Mouse (Mus musculus) MEL (cell line): ENCODE results near the gene Tmod1.

ENCODE experiments used
- CHD1 ChIP-seq: IDR thresholded peaks from 2 replicates; pipeline ENCODE4 v1.6.1; 2012; ENCODE audit warnings: low read depth, mild to moderate bottlenecking, inconsistent platforms, low read length, improper control_type of control experiment
- CTCF ChIP-seq, 3 experiments: IDR thresholded peaks in 2 of 3; conservative IDR thresholded peaks in 1 of 3; 2 replicates each; pipeline ENCODE4 v1.5.1; 2011 to 2012; ENCODE audit warnings: low read length in 3 of 3, low read depth in 2 of 3, mild to moderate bottlenecking in 2 of 3, improper control_type of control experiment in 1 of 3, inconsistent platforms in 1 of 3, mixed read lengths in 1 of 3, moderate library complexity in 1 of 3; ENCODE audit not compliant: control insufficient read depth in 1 of 3, insufficient read depth in 1 of 3, poor library complexity in 1 of 3, severe bottlenecking in 1 of 3
- E2F4 ChIP-seq: IDR thresholded peaks from 2 replicates; pipeline ENCODE4 v1.6.1; 2011; ENCODE audit warnings: low read depth, low read length, improper control_type of control experiment, borderline replicate concordance
- ELF1 ChIP-seq: IDR thresholded peaks from 2 replicates; pipeline ENCODE4 v1.6.1; 2014; ENCODE audit warnings: low read depth, mild to moderate bottlenecking, inconsistent platforms, low read length, improper control_type of control experiment, moderate library complexity
- EP300 ChIP-seq, 2 experiments: IDR thresholded peaks; 2 replicates each; pipeline ENCODE4 v1.6.1; 2011; ENCODE audit warnings: improper control_type of control experiment in 2 of 2, low read length in 2 of 2, low read depth in 1 of 2, mild to moderate bottlenecking in 1 of 2
- MAFK ChIP-seq: IDR thresholded peaks from 2 replicates; pipeline ENCODE4 v1.6.1; 2011; ENCODE audit warnings: low read depth, mild to moderate bottlenecking, low read length, improper control_type of control experiment, borderline replicate concordance
- POLR2A ChIP-seq, 2 experiments: IDR thresholded peaks; 2 replicates each; pipeline ENCODE4 v1.6.1; 2011 to 2012; ENCODE audit warnings: low read length in 2 of 2, mild to moderate bottlenecking in 2 of 2, control low read depth in 1 of 2, improper control_type of control experiment in 1 of 2, low read depth in 1 of 2, moderate library complexity in 1 of 2; ENCODE audit not compliant: control insufficient read depth in 1 of 2, insufficient read depth in 1 of 2, poor library complexity in 1 of 2
- POLR2AphosphoS2 ChIP-seq: IDR thresholded peaks from 2 replicates; pipeline ENCODE4 v1.6.1; 2011; ENCODE audit warnings: low read length, improper control_type of control experiment
- RCOR1 ChIP-seq: IDR thresholded peaks from 2 replicates; pipeline ENCODE4 v1.6.1; 2012; ENCODE audit warnings: low read depth, mild to moderate bottlenecking, inconsistent platforms, low read length, improper control_type of control experiment
- ZC3H11A ChIP-seq: IDR thresholded peaks from 2 replicates; pipeline ENCODE4 v1.6.1; 2012; ENCODE audit warnings: low read depth, mild to moderate bottlenecking, inconsistent platforms, low read length, improper control_type of control experiment
- ZNF384 ChIP-seq: IDR thresholded peaks from 2 replicates; pipeline ENCODE4 v1.6.1; 2012; ENCODE audit warnings: low read depth, mild to moderate bottlenecking, inconsistent platforms, low read length, improper control_type of control experiment

DNA sequence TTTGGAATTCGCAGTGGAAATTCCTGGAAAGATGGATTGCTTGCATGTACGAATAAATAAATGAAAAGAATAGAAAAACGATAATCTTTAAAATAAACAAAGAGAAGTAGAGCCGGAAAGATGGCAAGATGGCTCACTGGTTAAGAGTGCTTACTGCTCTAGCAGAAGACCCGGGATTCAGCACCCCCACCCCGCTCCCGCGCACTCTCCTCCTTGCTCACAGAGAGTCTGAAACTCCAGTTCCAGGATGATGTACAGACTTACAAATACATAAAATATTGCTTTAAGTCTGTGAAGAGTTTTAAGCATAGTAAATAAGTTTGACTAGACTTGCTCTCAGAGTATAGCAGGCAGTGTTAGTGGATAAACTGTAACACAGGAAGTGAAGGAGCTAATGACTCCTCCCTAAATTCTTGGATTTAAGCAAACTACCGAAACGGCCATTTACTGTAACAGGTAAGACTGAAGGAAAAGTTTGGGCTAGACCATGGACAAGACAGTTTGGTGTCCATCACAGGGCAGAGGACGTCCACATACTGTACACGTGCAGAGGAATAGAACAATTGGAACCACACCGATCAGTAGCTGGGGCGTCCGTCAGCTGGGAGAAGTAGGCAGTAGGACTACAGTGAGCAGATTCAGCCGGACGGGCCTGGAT lies 99.0 kb downstream of the Tmod1 start:
- TF ChIP-seq ZC3H11A (no peak), POLR2A (IDR thresholded peaks at IDR 0.05; ENCODE audit: control insufficient read depth in 1 of 2, insufficient read depth in 1 of 2, low read depth in 1 of 2, low read length in 2 of 2, poor library complexity in 1 of 2) (no peak), ZNF384 (no peak), POLR2AphosphoS2 (no peak), CHD1 (no peak), E2F4 (no peak), CTCF (IDR thresholded peaks at IDR 0.05 in 2 of 3, conservative IDR thresholded peaks at IDR 0.05 in 1 of 3; ENCODE audit: control insufficient read depth in 1 of 3, insufficient read depth in 1 of 3, low read depth in 2 of 3, low read length in 3 of 3, poor library complexity in 1 of 3, severe bottlenecking in 1 of 3) (no peak), ELF1 (0 out of 2 replicates have a peak, but pooled peaks have one; percentile 36), MAFK (no peak), RCOR1 (no peak), EP300 (IDR thresholded peaks at IDR 0.05; ENCODE audit: low read depth in 1 of 2, low read length in 2 of 2) (no peak)
